Mouse (Mus musculus) G1E-ER4 (cell line): ENCODE data around the gene Olfr1297. TPM values are rescaled to one million over a fixed set of nuclear protein-coding genes. Genes with fewer than 3 reads are reported as not detected.

Experiments
- GATA1 ChIP-seq: IDR thresholded peaks from one replicate; pipeline ENCODE4 v1.8.0; 2012; ENCODE audit warnings: low read length, inconsistent platforms
- polyA plus RNA-seq: library from polyadenylated mRNA; stranded (reverse); fragments of >175 nt; gene quantifications from 2 replicates; pipeline ENCODE4 v1.2.3, GENCODE M21; 2012

Gene Olfr1297
- not detected in 2 replicates for polyA plus RNA-seq

DNA sequence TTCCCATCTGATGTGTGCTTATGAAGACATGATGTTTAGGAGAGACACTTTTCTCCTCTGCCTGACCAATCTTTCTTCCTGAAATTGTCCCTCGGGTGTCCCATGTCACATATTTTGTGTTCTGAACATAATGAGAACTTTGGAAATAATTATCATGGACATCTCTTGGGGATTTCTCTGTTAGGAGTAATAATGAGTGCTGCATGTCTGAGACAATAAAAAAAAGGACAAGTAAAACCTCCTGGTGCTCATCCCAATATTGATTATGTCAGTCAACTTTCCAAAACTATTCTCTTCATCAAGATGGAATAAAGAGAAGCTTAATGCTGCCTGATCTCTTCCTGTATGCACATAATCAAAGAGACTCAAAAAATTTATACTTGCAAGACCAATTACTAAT is at the start of gene Olfr1297:
Gene Olfr1297, minus strand, starts transcription at position 101 of the 400 bp plus-strand sequence.
- TF ChIP-seq GATA1 = no peak

- no peak for TF ChIP-seq GATA1
Measured at GRCm38 (mm10) chr2:111661119-111661518, 34.8 kb upstream of the Olfr1297 start, which contains the start of gene Olfr1299. TSS of gene Olfr1299 (plus strand) at chr2:111661419.

- no peak for TF ChIP-seq GATA1
Measured at GRCm38 (mm10) chr2:111649101-111649500, 22.8 kb upstream of the Olfr1297 start, which contains the start of gene Olfr1298. TSS of gene Olfr1298 (minus strand) at chr2:111649201.

- TF ChIP-seq GATA1 = no peak
Measured at GRCm38 (mm10) chr2:111569581-111569980, 56.7 kb downstream of the Olfr1297 start, which contains the start of gene Olfr1295. TSS of gene Olfr1295 (minus strand) at chr2:111569681.

Other genes with a start within 250 kb of the Olfr1297 start
- not detected in 2 replicates for gene Olfr1286, start 203.4 kb downstream of the Olfr1297 start, polyA plus RNA-seq
- gene Olfr1287, start 177.4 kb downstream of the Olfr1297 start, polyA plus RNA-seq = not detected in 2 replicates
- gene Olfr1288, start 152.4 kb downstream of the Olfr1297 start, polyA plus RNA-seq = not detected in 2 replicates
- not detected in 2 replicates for gene Olfr1289, start 145.7 kb downstream of the Olfr1297 start, polyA plus RNA-seq
- gene Olfr1290, start 132.7 kb downstream of the Olfr1297 start, polyA plus RNA-seq = not detected in 2 replicates
- gene Olfr1291-ps1, start 129.3 kb downstream of the Olfr1297 start, polyA plus RNA-seq = not detected in 2 replicates
- not detected in 2 replicates for gene Olfr1293-ps, start 101.3 kb downstream of the Olfr1297 start, polyA plus RNA-seq
- not detected in 2 replicates for gene Olfr1294, start 86.2 kb downstream of the Olfr1297 start, polyA plus RNA-seq
- not detected in 2 replicates for gene Olfr1295, start 56.8 kb downstream of the Olfr1297 start, polyA plus RNA-seq
- gene Olfr1298, start 22.7 kb upstream of the Olfr1297 start, polyA plus RNA-seq = not detected in 2 replicates
- not detected in 2 replicates for gene Olfr1299, start 34.9 kb upstream of the Olfr1297 start, polyA plus RNA-seq
- not detected in 2 replicates for gene Olfr1301, start 124.5 kb upstream of the Olfr1297 start, polyA plus RNA-seq
- not detected in 2 replicates for gene Olfr1302, start 150.9 kb upstream of the Olfr1297 start, polyA plus RNA-seq
- not detected in 2 replicates for gene Olfr1303, start 193.8 kb upstream of the Olfr1297 start, polyA plus RNA-seq